Mouse (Mus musculus) naive thymus-derived CD4-positive, alpha-beta T cell, adult 2 months (primary cell): Measurements from ENCODE around the gene Cbarp.
A peak's percentile ranks its signal among the peaks of the same experiment; 100 is the strongest.
"Not testable (repeated sequence)": the region's sequence is repeated elsewhere in the genome, so short reads cannot be mapped to it uniquely, and the experiment has no call there.

Source experiments
- DNase-seq: peaks from one replicate; pipeline ENCODE4 v3.0.0-alpha.2; 2011; ENCODE audit warnings: low read depth

The Cbarp gene

GRCm38 (mm10) chr10:80170052-80170451, 29.4 kb upstream of the Cbarp start:
- no peak for DNase-seq

- no peak for DNase-seq
Measured at GRCm38 (mm10) chr10:80169651-80170050, 29.0 kb upstream of the Cbarp start.

GRCm38 (mm10) chr10:80169070-80169469, 28.4 kb upstream of the Cbarp start:
- DNase-seq: no peak

- peak; percentile 89 for DNase-seq
Measured at GRCm38 (mm10) chr10:80168038-80168661, 27.5 kb upstream of the Cbarp start.

GRCm38 (mm10) chr10:80167460-80168037, 26.9 kb upstream of the Cbarp start:
- peak; percentile 99 for DNase-seq

GRCm38 (mm10) chr10:80166136-80166535, 25.5 kb upstream of the Cbarp start:
- not testable (repeated sequence) for DNase-seq

GRCm38 (mm10) chr10:80165392-80166128, 24.9 kb upstream of the Cbarp start, which contains the start of gene Cirbp:
Cirbp (plus strand) TSS chr10:80165985.
- DNase-seq: no peak

GRCm38 (mm10) chr10:80164998-80165344, 24.3 kb upstream of the Cbarp start:
- peak; percentile 93 for DNase-seq

GRCm38 (mm10) chr10:80164161-80164997, 23.7 kb upstream of the Cbarp start:
- no peak for DNase-seq

- DNase-seq: no peak
Measured at GRCm38 (mm10) chr10:80163721-80164120, 23.1 kb upstream of the Cbarp start.

GRCm38 (mm10) chr10:80162716-80163299, 22.2 kb upstream of the Cbarp start:
- DNase-seq: peak; percentile 54

GRCm38 (mm10) chr10:80162243-80162608, 21.6 kb upstream of the Cbarp start:
- no peak for DNase-seq

GRCm38 (mm10) chr10:80161522-80162242, 21.0 kb upstream of the Cbarp start:
- DNase-seq: no peak

- peak; percentile 61 for DNase-seq
Measured at GRCm38 (mm10) chr10:80160455-80161371, 20.1 kb upstream of the Cbarp start.

GRCm38 (mm10) chr10:80159561-80160454, 19.2 kb upstream of the Cbarp start:
- DNase-seq: peak; percentile 100

- no peak for DNase-seq
Measured at GRCm38 (mm10) chr10:80159021-80159560, 18.5 kb upstream of the Cbarp start.

- DNase-seq: peak; percentile 81
Measured at GRCm38 (mm10) chr10:80158307-80158986, 17.8 kb upstream of the Cbarp start.
